Mouse (Mus musculus) CH12.LX (cell line): ENCODE measurements around the gene Rint1.

ENCODE experiments used
- BHLHE40 ChIP-seq: IDR thresholded peaks from 2 replicates; pipeline ENCODE4 v1.6.1; 2011; ENCODE audit warnings: mild to moderate bottlenecking, low read depth, low read length, improper control_type of control experiment
- CHD2 ChIP-seq: IDR thresholded peaks from 2 replicates; pipeline ENCODE4 v1.6.1; 2011; ENCODE audit warnings: low read length, improper control_type of control experiment
- CTCF ChIP-seq, 2 experiments: IDR thresholded peaks in 1 of 2; conservative IDR thresholded peaks in 1 of 2; 2 replicates each; pipeline ENCODE4 v1.5.1; 2011 to 2012; ENCODE audit warnings: low read depth in 2 of 2, low read length in 2 of 2, improper control_type of control experiment in 1 of 2, inconsistent platforms in 1 of 2, mild to moderate bottlenecking in 1 of 2, moderate library complexity in 1 of 2
- E2F4 ChIP-seq: IDR thresholded peaks from 2 replicates; pipeline ENCODE4 v1.6.1; 2011; ENCODE audit warnings: low read depth, low read length, improper control_type of control experiment; ENCODE audit not compliant: insufficient replicate concordance
- ELF1 ChIP-seq: IDR thresholded peaks from 2 replicates; pipeline ENCODE4 v1.6.1; 2014; ENCODE audit warnings: low read depth, mild to moderate bottlenecking, inconsistent platforms, low read length, improper control_type of control experiment
- EP300 ChIP-seq: IDR thresholded peaks from 2 replicates; pipeline ENCODE4 v1.6.1; 2011; ENCODE audit warnings: low read length, improper control_type of control experiment
- HCFC1 ChIP-seq: IDR thresholded peaks from 2 replicates; pipeline ENCODE4 v1.6.1; 2012; ENCODE audit warnings: low read depth, mild to moderate bottlenecking, inconsistent platforms, low read length, improper control_type of control experiment
- MAFK ChIP-seq: IDR thresholded peaks from 2 replicates; pipeline ENCODE4 v1.6.1; 2011; ENCODE audit warnings: low read length, improper control_type of control experiment; ENCODE audit not compliant: insufficient replicate concordance
- MAX ChIP-seq: IDR thresholded peaks from 2 replicates; pipeline ENCODE4 v1.6.1; 2011; ENCODE audit warnings: low read length, improper control_type of control experiment
- POLR2A ChIP-seq: IDR thresholded peaks from 2 replicates; pipeline ENCODE4 v1.6.1; 2011; ENCODE audit warnings: low read depth, mild to moderate bottlenecking, improper control_type of control experiment, low read length
- SMC3 ChIP-seq: IDR thresholded peaks from 2 replicates; pipeline ENCODE4 v1.6.1; 2011; ENCODE audit warnings: low read depth, low read length, improper control_type of control experiment
- TCF12 ChIP-seq: IDR thresholded peaks from 2 replicates; pipeline ENCODE4 v1.6.1; 2014; ENCODE audit warnings: low read depth, mild to moderate bottlenecking, inconsistent platforms, low read length, improper control_type of control experiment
- USF1 ChIP-seq: IDR thresholded peaks from 2 replicates; pipeline ENCODE4 v1.6.1; 2014; ENCODE audit warnings: low read depth, mild to moderate bottlenecking, inconsistent platforms, low read length, improper control_type of control experiment

DNA sequence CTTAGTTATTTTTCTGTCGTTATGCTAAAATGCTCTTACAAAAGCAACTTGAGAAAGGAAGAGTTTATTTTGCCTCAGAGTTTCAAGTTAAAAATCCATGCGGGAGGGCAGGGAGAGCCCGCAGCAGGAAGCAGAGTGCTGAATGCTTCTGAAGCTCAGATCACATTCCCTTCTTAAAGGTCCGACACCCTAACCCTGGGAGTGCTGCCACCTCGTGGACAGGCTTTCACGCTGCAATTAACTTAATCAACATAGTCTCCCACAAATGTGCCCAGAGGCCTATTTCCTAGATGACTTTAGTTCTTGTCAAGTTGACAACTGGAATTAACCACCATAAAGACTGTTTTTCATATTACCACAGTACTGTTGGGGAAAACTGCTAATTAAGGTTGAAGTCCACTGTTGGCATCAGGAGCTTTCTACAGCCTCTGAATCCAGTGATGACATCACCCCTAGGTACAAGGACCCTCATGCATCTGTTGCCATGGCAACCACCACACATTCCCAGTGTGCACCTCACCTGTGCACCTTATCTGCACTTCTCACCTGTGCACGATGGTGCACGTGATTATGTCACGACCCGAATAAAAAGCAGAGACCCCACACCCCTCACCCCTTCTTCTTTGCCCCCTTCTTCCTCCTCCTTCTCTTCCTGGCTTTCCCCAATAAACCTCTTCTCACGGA lies 39.0 kb downstream of the Rint1 start:
- no peak for TF ChIP-seq EP300
- TF ChIP-seq CTCF (conservative IDR thresholded peaks at IDR 0.05 in 1 of 2, IDR thresholded peaks at IDR 0.05 in 1 of 2; ENCODE audit: low read depth in 2 of 2, low read length in 2 of 2) = peak; percentile 84 to 88
- TF ChIP-seq TCF12 = no peak
- TF ChIP-seq CHD2 = no peak
- no peak for TF ChIP-seq POLR2A
- 0 out of 2 replicates have a peak, but pooled peaks have one; percentile 16 for TF ChIP-seq ELF1
- no peak for TF ChIP-seq MAFK
- no peak for TF ChIP-seq BHLHE40
- peak; percentile 53 for TF ChIP-seq SMC3
- no peak for TF ChIP-seq E2F4
- no peak for TF ChIP-seq HCFC1
- TF ChIP-seq USF1 = no peak
- TF ChIP-seq MAX = no peak
